Mouse (Mus musculus) mature B cell (primary cell): ENCODE data around the gene Trim58.

Experiments
- in situ Hi-C: fragments of 300-500 bp; cut with MboI; formaldehyde crosslinking; loops from 2 replicates; pipeline ENCODE4 v1.14.3; 2019

The Trim58 gene

DNA sequence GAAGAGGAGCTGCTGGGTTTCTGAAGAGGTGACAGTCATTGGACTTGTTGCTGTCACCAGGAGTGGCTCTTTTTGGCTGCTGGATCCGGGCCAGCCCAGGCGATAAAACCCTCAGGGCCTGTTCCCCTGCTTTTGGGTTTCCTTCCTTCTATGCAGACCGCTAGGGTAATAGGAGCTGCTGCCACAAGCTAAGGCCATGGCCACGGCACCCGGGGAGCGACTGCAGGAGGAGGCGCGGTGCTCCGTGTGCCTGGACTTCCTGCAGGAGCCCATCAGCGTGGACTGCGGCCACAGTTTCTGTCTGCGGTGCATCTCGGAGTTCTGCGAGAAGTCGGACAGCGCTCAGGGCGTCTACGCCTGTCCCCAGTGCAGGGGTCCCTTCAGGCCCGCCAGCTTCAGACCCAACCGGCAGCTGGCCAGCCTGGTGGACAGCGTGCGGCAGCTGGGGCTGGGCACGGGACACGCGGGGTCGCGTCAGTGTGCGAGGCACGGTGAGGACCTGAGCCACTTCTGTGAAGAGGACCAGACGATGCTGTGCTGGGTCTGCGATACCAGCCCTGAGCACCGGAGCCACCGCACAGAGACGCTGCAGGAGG, at the start of gene Trim58:
Gene Trim58, plus strand, starts transcription at position 194 of the 596 bp plus-strand sequence.
- in situ Hi-C loops = loop anchor here (25.0 kb wide), 1 partner anchor 703 kb away; no protein-coding TSS in a partner anchor

DNA sequence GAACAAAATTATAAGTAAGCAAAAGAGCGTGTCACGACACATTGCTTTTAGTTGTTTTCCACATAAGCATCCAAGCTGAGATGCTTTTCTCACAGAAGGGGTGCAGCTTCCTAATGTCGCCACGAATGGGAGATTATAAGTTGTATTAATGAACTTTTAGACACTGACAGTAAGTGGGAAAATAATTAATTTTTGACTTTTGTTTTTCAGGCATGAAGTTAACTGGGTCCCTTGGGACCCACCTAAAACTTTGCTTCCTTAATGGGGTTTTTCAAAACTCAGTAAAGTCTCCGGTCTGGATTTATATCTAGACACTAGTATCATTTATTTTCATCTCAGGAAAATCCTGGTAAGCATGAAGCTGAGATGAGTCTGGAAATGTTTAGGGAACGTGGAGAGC, 45.5 kb upstream of the Trim58 start, which contains the start of gene Olfr324:
Gene Olfr324, plus strand, starts transcription at position 301 of the 400 bp plus-strand sequence.
- in situ Hi-C loops = no loop called here

DNA sequence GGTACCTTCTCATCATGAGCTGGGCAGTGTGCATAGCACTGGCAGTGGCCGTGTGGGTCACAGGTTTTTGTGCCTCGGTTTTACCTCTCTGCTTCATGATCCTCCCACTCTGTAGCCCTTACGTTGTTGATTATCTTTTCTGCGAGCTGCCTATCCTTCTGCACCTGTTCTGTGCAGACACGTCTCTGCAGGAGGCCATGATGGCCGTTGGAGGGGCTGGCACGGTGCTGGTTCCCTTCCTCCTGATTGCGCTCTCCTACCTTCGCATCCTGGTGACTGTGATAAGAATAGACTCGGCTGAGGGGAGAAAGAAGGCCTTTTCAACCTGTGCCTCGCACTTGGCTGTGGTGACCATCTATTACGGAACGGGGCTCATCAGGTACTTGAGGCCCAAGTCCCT, 42.4 kb upstream of the Trim58 start:
- in situ Hi-C loops = no loop called here

GRCm38 (mm10) chr11:58602062-58602461, 38.2 kb upstream of the Trim58 start:
- in situ Hi-C loops = no loop called here

- in situ Hi-C loops = no loop called here
These were observed 37.3 kb upstream of the Trim58 start for GRCm38 (mm10) chr11:58602800-58603560.

- in situ Hi-C loops = no loop called here
These were observed 35.6 kb upstream of the Trim58 start for GRCm38 (mm10) chr11:58604688-58605087.

- in situ Hi-C loops = no loop called here
These were observed 35.0 kb upstream of the Trim58 start for GRCm38 (mm10) chr11:58605228-58605627.

DNA sequence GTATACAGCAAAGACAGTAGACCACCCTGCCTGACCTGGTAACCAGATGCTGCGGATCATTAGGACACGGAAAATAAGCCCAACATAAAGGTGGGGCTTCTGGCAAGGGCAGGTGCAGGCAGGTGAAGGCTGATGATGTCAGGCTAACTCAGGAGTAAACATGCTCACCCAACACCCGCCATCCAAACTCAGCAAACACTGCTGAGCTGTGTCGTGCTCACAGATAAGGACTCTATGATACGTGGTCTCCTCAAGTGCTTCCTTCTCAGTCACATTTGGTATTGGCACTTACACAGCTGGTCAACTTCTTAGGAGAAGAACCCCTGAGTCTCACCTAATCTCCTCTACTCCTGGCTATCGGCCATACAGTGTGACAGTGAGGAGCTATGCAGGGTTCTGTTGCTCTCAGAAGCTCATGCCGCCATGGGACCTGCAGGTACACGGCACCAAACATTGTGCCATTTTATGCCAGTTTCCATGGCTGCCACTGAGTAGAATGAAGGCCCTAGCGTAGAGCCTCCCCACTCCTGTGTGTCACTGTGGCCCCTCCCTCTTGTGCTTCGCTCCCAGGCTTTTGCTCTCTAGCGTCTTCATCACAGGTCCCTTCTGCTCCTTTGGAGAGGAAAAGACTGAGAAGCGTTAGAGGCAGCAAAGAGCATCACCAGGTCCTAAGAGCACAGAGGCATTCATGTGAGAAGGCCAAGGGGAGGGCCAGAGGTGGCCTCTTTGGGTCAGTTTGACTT, 33.9 kb upstream of the Trim58 start:
- in situ Hi-C loops = no loop called here

- in situ Hi-C loops = no loop called here
These were observed 33.2 kb upstream of the Trim58 start for GRCm38 (mm10) chr11:58607030-58607429.

- in situ Hi-C loops = no loop called here
These were observed 26.9 kb upstream of the Trim58 start for GRCm38 (mm10) chr11:58613359-58613758.

GRCm38 (mm10) chr11:58614526-58614925, 25.7 kb upstream of the Trim58 start:
- in situ Hi-C loops = no loop called here

DNA sequence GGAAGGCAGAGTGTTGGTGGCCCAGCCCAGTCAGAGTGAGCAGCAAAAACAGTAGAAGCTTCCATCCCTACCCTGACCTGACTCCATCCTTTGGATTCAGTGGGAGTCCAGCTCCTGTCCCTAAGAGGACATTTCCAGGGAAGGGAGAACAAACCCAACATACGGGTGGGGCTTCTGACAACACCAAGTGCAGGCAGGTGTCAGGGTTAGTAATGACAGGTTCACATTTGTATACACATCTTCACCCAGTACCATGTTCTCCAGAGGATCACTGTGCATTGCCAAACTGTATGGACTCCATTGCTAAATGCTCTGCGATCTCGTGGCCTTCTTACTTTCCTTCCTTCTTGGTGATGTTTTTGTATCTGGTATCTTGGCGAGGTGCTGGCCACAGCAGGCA, 24.3 kb upstream of the Trim58 start, which contains the start of gene 2210407C18Rik:
Gene 2210407C18Rik, minus strand, starts transcription at position 101 of the 400 bp plus-strand sequence.
- in situ Hi-C loops = no loop called here

DNA sequence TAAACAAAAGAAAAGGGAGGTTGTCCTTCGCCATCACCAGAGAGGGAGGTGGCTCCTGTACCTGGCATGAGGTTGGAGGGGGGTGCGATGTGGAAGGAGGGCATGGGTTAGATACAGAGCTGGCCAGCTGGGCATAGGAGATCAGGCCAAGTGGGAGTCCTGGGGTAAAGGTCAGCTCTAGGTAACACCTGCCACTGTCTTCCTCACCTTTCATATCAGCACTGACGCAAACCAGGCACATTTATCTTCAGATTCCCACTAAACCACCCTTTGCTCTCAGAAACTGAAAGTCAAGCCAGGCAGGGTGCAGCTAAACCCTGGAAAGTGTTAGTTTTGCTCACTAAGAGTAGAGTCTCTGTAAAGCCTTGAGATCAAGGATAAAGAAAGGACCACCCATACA, 21.9 kb upstream of the Trim58 start:
- in situ Hi-C loops = no loop called here

DNA sequence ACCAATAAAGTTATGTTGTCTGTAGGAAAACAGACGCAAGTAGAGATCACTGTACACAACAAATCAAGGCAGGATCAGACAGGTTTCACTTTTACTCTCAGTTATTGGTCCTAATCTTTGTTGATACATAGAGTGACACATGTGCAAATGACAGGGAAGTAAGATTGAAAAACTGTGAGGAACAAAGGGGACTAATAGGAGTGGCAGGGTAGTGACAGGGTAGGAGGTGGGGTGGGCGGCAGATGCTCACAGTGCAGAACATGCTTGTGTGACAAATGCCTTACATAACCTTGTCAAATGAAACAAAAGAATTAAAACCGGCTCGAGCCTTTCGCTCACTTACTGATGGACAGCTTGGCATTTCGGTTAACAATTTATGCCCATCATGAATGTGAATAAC, 21.5 kb upstream of the Trim58 start:
- in situ Hi-C loops = no loop called here

DNA sequence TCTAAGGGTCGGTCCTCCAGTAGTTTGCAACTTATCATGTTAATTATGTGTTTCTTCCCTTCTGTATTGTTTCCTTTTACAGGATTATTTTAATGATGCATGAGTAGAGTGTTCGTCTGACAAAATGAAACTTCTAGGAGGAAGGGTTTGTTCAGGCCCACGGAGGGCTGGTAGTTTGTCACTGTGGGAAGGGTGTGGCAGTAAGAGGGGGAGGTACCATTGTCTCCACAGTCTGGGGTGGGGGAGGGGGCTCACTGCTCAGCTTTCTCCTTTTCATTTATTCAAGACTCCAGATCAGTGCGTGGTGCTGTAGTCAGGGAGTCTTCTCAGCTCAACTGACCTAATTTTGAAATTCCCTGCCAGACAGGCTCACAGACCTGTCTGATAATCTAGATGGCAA, 14.1 kb upstream of the Trim58 start:
- in situ Hi-C loops = loop anchor here (25.0 kb wide), 1 partner anchor 689 kb away; no protein-coding TSS in a partner anchor

GRCm38 (mm10) chr11:58630401-58630800, 9.9 kb upstream of the Trim58 start, which contains the start of gene Olfr323:
TSS of gene Olfr323 (minus strand) at chr11:58630501.
- in situ Hi-C loops = loop anchor here (25.0 kb wide), 1 partner anchor 693 kb away; no protein-coding TSS in a partner anchor

GRCm38 (mm10) chr11:58634878-58635277, 5.4 kb upstream of the Trim58 start:
- in situ Hi-C loops = loop anchor here (25.0 kb wide), 1 partner anchor 698 kb away; no protein-coding TSS in a partner anchor

GRCm38 (mm10) chr11:58636376-58636977, 3.8 kb upstream of the Trim58 start:
- in situ Hi-C loops = loop anchor here (25.0 kb wide), 1 partner anchor 699 kb away; no protein-coding TSS in a partner anchor

- in situ Hi-C loops = loop anchor here (25.0 kb wide), 1 partner anchor 701 kb away; no protein-coding TSS in a partner anchor
These were observed 2.0 kb upstream of the Trim58 start for GRCm38 (mm10) chr11:58638176-58638701.

GRCm38 (mm10) chr11:58641057-58641456, 792 bp downstream of the Trim58 start:
- in situ Hi-C loops = loop anchor here (25.0 kb wide), 1 partner anchor 704 kb away; no protein-coding TSS in a partner anchor
